Mouse (Mus musculus): ENCODE measurements around the gene Pgm2. TPM values are rescaled to one million over a fixed set of nuclear protein-coding genes. Genes with fewer than 3 reads are reported as not detected.

Pgm2 gene
- 29.4 and 31.5 TPM in 2 replicates for polyA plus RNA-seq (2012)

DNA sequence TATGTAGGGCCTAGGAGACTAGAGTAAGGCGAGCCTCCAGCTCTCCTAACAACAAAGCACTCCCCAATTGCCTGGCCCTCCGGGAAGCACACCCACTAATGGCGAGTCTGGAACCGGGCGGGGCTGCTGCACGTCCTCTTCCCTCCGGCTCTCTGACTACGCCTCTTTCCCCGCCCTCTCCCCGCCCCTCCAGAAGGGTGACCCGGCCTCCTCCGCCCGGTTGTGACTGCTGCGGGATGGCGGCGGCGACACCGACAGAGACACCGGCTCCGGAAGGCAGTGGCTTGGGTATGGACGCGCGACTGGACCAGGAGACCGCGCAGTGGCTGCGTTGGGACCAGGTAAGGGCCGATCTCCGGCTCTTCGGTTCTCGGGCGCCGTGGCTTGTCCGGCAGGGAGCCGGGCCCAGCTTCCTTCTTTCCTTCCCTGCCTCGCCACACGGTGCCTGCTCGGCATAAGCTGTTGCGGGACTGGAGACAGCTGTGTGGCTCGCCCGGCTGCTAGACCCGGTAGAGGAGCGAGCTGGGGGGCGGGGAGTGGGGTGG lies at the start of gene Pgm2:
Gene Pgm2, plus strand, starts transcription at position 203 of the 545 bp plus-strand sequence.

GRCm38 (mm10) chr5:64155861-64156550 lies 63.3 kb downstream of the Pgm2 start, which contains the start of gene Tbc1d1:
TSS of gene Tbc1d1 (plus strand) at chr5:64156305.

Other genes starting within 250 kb of the Pgm2 start
- 33.7 and 41.3 TPM in 2 replicates for gene Rell1, start 124.1 kb upstream of the Pgm2 start, polyA plus RNA-seq (2012)
- 9.1 and 9.7 TPM in 2 replicates for gene Tbc1d1, start 63.4 kb downstream of the Pgm2 start, polyA plus RNA-seq (2012)